Mouse (Mus musculus): ENCODE results near the gene Nr1h2. TPM values are rescaled to one million over a fixed set of nuclear protein-coding genes. Genes with fewer than 3 reads are reported as not detected.

The Nr1h2 gene
- polyA plus RNA-seq, 1 experiment = 67.6 TPM

- H3K27ac ChIP-seq (ENCODE audit: insufficient read depth, low read length) = no peak overlapping the region
- no peak overlapping the region for H3K4me3 ChIP-seq (ENCODE audit: low read depth, low read length)
- H3K9ac ChIP-seq (ENCODE audit: low read depth, poor library complexity, severe bottlenecking) = no peak overlapping the region
- no peaks in the 10 kb centered on the region for H3K4me1 ChIP-seq (ENCODE audit: control insufficient read depth, insufficient read depth, low read length)
- H3K9me3 ChIP-seq (replicated peaks; ENCODE audit: control insufficient read depth, insufficient read depth, low read length, poor library complexity, severe bottlenecking) = no peaks in the 10 kb centered on the region
- TF ChIP-seq EP300 (IDR thresholded peaks at IDR 0.05; ENCODE audit: insufficient read depth, low read depth, low read length) (no peak), CTCF (IDR thresholded peaks at IDR 0.05; ENCODE audit: low read depth, low read length) (no peak), POLR2A (IDR thresholded peaks at IDR 0.05; ENCODE audit: insufficient read depth, low read length) (no peak)
- no peaks in the 10 kb centered on the region for H3K27me3 ChIP-seq (ENCODE audit: control insufficient read depth, insufficient read depth, low read length, poor library complexity, severe bottlenecking)
- no peaks in the 10 kb centered on the region for H3K36me3 ChIP-seq (ENCODE audit: control insufficient read depth, insufficient read depth, low read length, poor library complexity, severe bottlenecking)
These were observed 9.5 kb upstream of the Nr1h2 start for GRCm38 (mm10) chr7:44563284-44563683.

GRCm38 (mm10) chr7:44560435-44561400 lies 7.0 kb upstream of the Nr1h2 start:
- H3K4me1 ChIP-seq (ENCODE audit: control insufficient read depth, insufficient read depth, low read length) = no peaks in the 10 kb centered on the region

GRCm38 (mm10) chr7:44557629-44558028 lies 3.9 kb upstream of the Nr1h2 start:
- Histone ChIP-seq H3K4me1 (ENCODE audit: control insufficient read depth, insufficient read depth, low read length) (peaks cover 1% of the 10 kb centered on the region), H3K36me3 (ENCODE audit: control insufficient read depth, insufficient read depth, low read length, poor library complexity, severe bottlenecking) (no peaks in the 10 kb centered on the region), H3K9ac (ENCODE audit: low read depth, poor library complexity, severe bottlenecking) (no peak overlapping the region), H3K4me3 (ENCODE audit: low read depth, low read length) (no peak overlapping the region), H3K27ac (ENCODE audit: insufficient read depth, low read length) (no peak overlapping the region), H3K9me3 (replicated peaks; ENCODE audit: control insufficient read depth, insufficient read depth, low read length, poor library complexity, severe bottlenecking) (no peaks in the 10 kb centered on the region), H3K27me3 (ENCODE audit: control insufficient read depth, insufficient read depth, low read length, poor library complexity, severe bottlenecking) (no peaks in the 10 kb centered on the region)
- no peak for TF ChIP-seq EP300 (IDR thresholded peaks at IDR 0.05; ENCODE audit: insufficient read depth, low read depth, low read length)
- no peak for TF ChIP-seq CTCF (IDR thresholded peaks at IDR 0.05; ENCODE audit: low read depth, low read length)
- TF ChIP-seq POLR2A (IDR thresholded peaks at IDR 0.05; ENCODE audit: insufficient read depth, low read length) = no peak

More at GRCm38 (mm10) chr7:44560435-44561400, 7.0 kb upstream of the Nr1h2 start:
- TF ChIP-seq EP300 (IDR thresholded peaks at IDR 0.05; ENCODE audit: insufficient read depth, low read depth, low read length) (no peak), CTCF (IDR thresholded peaks at IDR 0.05; ENCODE audit: low read depth, low read length) (peak; percentile 80)
- H3K36me3 ChIP-seq (ENCODE audit: control insufficient read depth, insufficient read depth, low read length, poor library complexity, severe bottlenecking) = no peaks in the 10 kb centered on the region
- no peak overlapping the region for H3K9ac ChIP-seq (ENCODE audit: low read depth, poor library complexity, severe bottlenecking)
- no peak overlapping the region for H3K27ac ChIP-seq (ENCODE audit: insufficient read depth, low read length)
- no peak overlapping the region for H3K4me3 ChIP-seq (ENCODE audit: low read depth, low read length)
- H3K9me3 ChIP-seq (replicated peaks; ENCODE audit: control insufficient read depth, insufficient read depth, low read length, poor library complexity, severe bottlenecking) = no peaks in the 10 kb centered on the region
- no peaks in the 10 kb centered on the region for H3K27me3 ChIP-seq (ENCODE audit: control insufficient read depth, insufficient read depth, low read length, poor library complexity, severe bottlenecking)

GRCm38 (mm10) chr7:44553196-44553764 lies 471 bp downstream of the Nr1h2 start:
- TF ChIP-seq EP300 (IDR thresholded peaks at IDR 0.05; ENCODE audit: insufficient read depth, low read depth, low read length) = 0 out of 2 replicates have a peak, but pooled peaks have one; percentile 8
- TF ChIP-seq POLR2A (IDR thresholded peaks at IDR 0.05; ENCODE audit: insufficient read depth, low read length) = no peak
- H3K4me3 ChIP-seq (ENCODE audit: low read depth, low read length) = peak overlapping the region; percentile 75
- peak overlapping the region; percentile 60 for H3K9ac ChIP-seq (ENCODE audit: low read depth, poor library complexity, severe bottlenecking)
- peaks cover 5% of the 10 kb centered on the region for H3K4me1 ChIP-seq (ENCODE audit: control insufficient read depth, insufficient read depth, low read length)
- H3K9me3 ChIP-seq (replicated peaks; ENCODE audit: control insufficient read depth, insufficient read depth, low read length, poor library complexity, severe bottlenecking) = no peaks in the 10 kb centered on the region
- H3K27me3 ChIP-seq (ENCODE audit: control insufficient read depth, insufficient read depth, low read length, poor library complexity, severe bottlenecking) = no peaks in the 10 kb centered on the region
- H3K27ac ChIP-seq (ENCODE audit: insufficient read depth, low read length) = peak overlapping the region; percentile 87
- peaks cover 12% of the 10 kb centered on the region for H3K36me3 ChIP-seq (ENCODE audit: control insufficient read depth, insufficient read depth, low read length, poor library complexity, severe bottlenecking)

- H3K27me3 ChIP-seq (ENCODE audit: control insufficient read depth, insufficient read depth, low read length, poor library complexity, severe bottlenecking) = no peaks in the 10 kb centered on the region
- TF ChIP-seq POLR2A (IDR thresholded peaks at IDR 0.05; ENCODE audit: insufficient read depth, low read length) (no peak), CTCF (IDR thresholded peaks at IDR 0.05; ENCODE audit: low read depth, low read length) (no peak), EP300 (IDR thresholded peaks at IDR 0.05; ENCODE audit: insufficient read depth, low read depth, low read length) (no peak)
- H3K36me3 ChIP-seq (ENCODE audit: control insufficient read depth, insufficient read depth, low read length, poor library complexity, severe bottlenecking) = peaks cover 12% of the 10 kb centered on the region
- peak overlapping the region; percentile 73 for H3K4me3 ChIP-seq (ENCODE audit: low read depth, low read length)
- H3K4me1 ChIP-seq (ENCODE audit: control insufficient read depth, insufficient read depth, low read length) = peaks cover 5% of the 10 kb centered on the region
- no peak overlapping the region for H3K27ac ChIP-seq (ENCODE audit: insufficient read depth, low read length)
- peak overlapping the region; percentile 41 for H3K9ac ChIP-seq (ENCODE audit: low read depth, poor library complexity, severe bottlenecking)
- H3K9me3 ChIP-seq (replicated peaks; ENCODE audit: control insufficient read depth, insufficient read depth, low read length, poor library complexity, severe bottlenecking) = no peaks in the 10 kb centered on the region
These were observed 1.4 kb downstream of the Nr1h2 start for GRCm38 (mm10) chr7:44552141-44552908.

Data from ES-Bruce4 (cell line).